Mouse (Mus musculus) embryonic fibroblast, embryonic 13.5 days (primary cell): ENCODE measurements around the gene Usp47.

Experiments
- CTCF ChIP-seq: IDR thresholded peaks from 2 replicates; pipeline ENCODE4 v1.5.1; 2011; ENCODE audit warnings: mild to moderate bottlenecking, control low read depth, low read length, moderate library complexity, borderline replicate concordance; ENCODE audit not compliant: insufficient read depth
- POLR2A ChIP-seq: IDR thresholded peaks from 2 replicates; pipeline ENCODE4 v1.6.1; 2011; ENCODE audit warnings: low read depth, mild to moderate bottlenecking, control low read depth, low read length, moderate library complexity

GRCm38 (mm10) chr7:111986906-111987305, 36.4 kb upstream of the Usp47 start:
- TF ChIP-seq CTCF = no peak
- no peak for TF ChIP-seq POLR2A
